Mouse (Mus musculus) bone marrow macrophage, adult 2 months (primary cell): ENCODE results near the gene Slc5a4b. TPM values are rescaled to one million over a fixed set of nuclear protein-coding genes. Genes with fewer than 3 reads are reported as not detected.

Experiments
- H3K27ac ChIP-seq: 2 replicates; pipeline ENCODE4 v1.5.1; 2012; ENCODE audit warnings: low read depth, low read length; ENCODE audit not compliant: insufficient read depth
- H3K4me1 ChIP-seq: 2 replicates; pipeline ENCODE4 v1.6.1; 2012; ENCODE audit warnings: low read length; ENCODE audit not compliant: control insufficient read depth, insufficient read depth
- H3K4me3 ChIP-seq: 2 replicates; pipeline ENCODE4 v1.5.1; 2012; ENCODE audit warnings: mild to moderate bottlenecking, low read length, moderate library complexity; ENCODE audit not compliant: insufficient read depth
- CTCF ChIP-seq: IDR thresholded peaks from 2 replicates; pipeline ENCODE4 v1.5.1; 2012; ENCODE audit warnings: low read depth, mild to moderate bottlenecking, low read length, moderate library complexity
- POLR2A ChIP-seq: IDR thresholded peaks from 2 replicates; pipeline ENCODE4 v1.6.1; 2012; ENCODE audit warnings: mild to moderate bottlenecking, low read depth, low read length, borderline replicate concordance
- polyA plus RNA-seq: library from polyadenylated mRNA; stranded (reverse); fragments of >200 nt; gene quantifications from 2 replicates; pipeline ENCODE4 v1.2.4, GENCODE M21; 2012; ENCODE audit not compliant: missing spikeins, insufficient read depth, insufficient read length

Gene Slc5a4b
- not detected in 2 replicates for polyA plus RNA-seq

DNA sequence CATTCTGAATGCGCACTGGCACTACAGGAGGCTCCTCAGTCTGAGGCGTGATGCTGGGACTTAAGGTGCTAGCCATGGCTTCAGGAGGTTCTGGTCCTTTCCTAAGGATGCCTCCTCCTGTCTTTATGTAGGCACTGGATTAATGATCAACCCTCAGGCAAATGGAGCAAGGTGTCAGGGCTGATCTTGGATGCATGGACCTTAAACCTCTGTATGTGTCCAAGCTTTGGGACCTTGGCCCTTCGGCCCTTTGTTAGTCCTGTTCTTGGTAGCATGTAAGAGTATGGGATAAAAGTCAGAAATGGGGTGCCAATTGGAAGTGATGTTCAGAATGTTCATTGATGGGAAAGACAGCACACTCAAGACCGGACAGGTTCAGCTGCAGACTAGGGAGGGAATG, at the start of gene Slc5a4b:
Slc5a4b (minus strand) TSS at position 101 of the 400 bp plus-strand sequence.
- Histone ChIP-seq H3K4me1 (no peaks in the 10 kb centered on the region), H3K4me3 (no peak within 1 kb of the TSS), H3K27ac (no peak within 1 kb of the TSS)
- TF ChIP-seq POLR2A = no peak
- TF ChIP-seq CTCF = no peak

DNA sequence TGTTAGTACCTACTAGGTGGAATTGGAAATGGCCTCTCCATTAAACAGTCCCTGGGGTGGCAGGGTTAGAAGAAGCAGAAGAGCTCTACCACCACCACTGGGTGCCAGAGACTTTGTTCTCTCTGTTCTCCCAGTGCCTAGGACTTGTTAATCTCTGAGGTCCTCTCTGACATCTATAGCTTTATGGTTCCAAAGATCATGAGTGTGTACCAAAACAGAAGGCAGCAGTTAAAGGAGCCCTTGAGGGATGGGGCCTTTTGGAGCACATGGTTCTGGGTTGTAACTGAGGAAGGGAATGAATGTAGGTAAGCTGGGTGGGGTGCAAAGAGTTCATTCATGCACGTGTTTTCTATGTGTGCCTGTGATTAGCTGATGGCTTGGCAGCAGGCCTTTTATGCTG, 47.2 kb upstream of the Slc5a4b start:
- Histone ChIP-seq H3K27ac (no peak overlapping the region), H3K4me3 (no peak overlapping the region), H3K4me1 (no peaks in the 10 kb centered on the region)
- no peak for TF ChIP-seq CTCF
- no peak for TF ChIP-seq POLR2A

DNA sequence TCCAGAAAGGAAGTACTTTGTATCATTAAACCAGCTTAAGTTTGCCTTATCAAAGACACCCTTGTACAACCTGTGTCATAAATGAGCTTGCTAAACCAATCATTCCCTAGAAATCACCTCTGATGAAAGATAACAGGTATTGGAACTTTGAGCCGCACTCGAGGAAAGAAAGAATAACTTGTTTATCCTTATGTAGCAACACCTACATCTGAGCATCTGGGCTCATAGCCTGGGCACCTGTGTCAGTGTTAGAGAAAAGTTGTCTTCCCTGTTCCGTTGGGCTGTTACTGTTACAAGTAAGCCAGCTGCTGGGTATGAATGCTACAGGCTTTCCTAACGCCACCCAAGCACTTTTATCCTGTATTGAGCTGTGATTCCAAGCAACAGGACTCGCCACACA, 46.8 kb upstream of the Slc5a4b start:
- TF ChIP-seq POLR2A (no peak), CTCF (no peak)
- Histone ChIP-seq H3K4me3 (no peak overlapping the region), H3K27ac (no peak overlapping the region), H3K4me1 (no peaks in the 10 kb centered on the region)

DNA sequence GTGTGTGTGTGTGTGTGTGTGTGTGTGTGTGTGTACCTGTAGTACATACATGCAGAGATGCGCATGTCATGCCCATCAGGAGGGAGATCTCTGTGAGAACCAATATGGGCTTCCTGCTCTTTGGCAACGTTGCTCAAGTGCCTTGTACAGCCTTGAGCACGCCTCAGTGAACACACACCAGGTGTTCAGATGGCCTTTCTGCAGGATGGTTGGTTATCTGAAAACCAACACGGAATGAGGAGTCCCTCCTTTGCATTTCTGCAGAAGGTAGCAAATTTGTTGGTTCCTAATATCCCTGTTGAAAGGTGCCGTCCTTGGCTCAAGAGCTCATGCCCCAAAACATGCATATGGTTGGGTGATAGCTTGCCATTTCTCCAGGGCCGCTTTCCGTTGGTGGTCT, 45.1 kb upstream of the Slc5a4b start:
- Histone ChIP-seq H3K4me3 (no peak overlapping the region), H3K4me1 (no peaks in the 10 kb centered on the region), H3K27ac (no peak overlapping the region)
- TF ChIP-seq CTCF (no peak), POLR2A (no peak)

DNA sequence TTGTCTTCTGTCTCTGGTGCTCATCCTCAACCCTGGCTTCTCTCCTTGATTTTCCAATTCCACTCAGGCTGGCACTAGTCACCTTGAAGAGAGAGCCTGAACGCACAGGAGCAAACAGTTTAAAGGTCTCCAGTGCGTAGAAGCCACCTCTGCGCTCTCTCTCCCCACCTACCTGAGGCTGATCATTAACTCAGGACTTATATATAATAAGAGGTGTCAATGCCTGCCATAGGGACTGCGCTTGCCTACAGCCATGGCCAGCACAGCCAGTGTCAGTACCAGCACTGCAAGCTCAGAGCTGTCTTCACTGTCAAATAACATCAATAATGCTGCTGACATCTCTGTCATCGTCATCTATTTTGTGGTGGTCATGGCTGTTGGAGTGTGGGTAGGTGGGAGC, 36.5 kb upstream of the Slc5a4b start, which contains the start of gene Slc5a4a:
Slc5a4a (plus strand) TSS at position 174 of the 400 bp plus-strand sequence.
- Histone ChIP-seq H3K4me1 (no peaks in the 10 kb centered on the region), H3K4me3 (no peak within 1 kb of the TSS), H3K27ac (no peak within 1 kb of the TSS)
- TF ChIP-seq CTCF (no peak), POLR2A (no peak)

DNA sequence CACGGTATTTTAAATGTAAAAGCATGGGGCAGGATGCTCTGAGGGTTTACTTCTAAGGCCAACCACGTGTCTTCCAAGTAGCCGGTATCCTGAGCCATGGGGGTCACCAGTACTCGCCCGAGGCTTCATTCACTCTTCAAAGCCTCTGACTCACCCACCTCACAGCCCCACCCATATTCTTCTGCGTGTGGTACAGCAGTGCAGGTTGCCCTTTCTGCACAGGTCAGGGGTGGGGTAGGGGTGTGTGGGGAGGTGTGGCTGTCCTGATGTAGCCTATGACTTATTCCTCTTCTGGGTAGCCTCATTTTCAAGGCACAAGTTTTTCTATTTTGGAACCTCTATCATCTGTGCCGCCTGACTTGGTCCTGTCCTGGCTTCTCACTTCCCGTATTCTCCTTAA, 36.1 kb upstream of the Slc5a4b start:
- TF ChIP-seq POLR2A = no peak
- TF ChIP-seq CTCF = no peak
- Histone ChIP-seq H3K27ac (no peak overlapping the region), H3K4me3 (no peak overlapping the region), H3K4me1 (no peaks in the 10 kb centered on the region)

DNA sequence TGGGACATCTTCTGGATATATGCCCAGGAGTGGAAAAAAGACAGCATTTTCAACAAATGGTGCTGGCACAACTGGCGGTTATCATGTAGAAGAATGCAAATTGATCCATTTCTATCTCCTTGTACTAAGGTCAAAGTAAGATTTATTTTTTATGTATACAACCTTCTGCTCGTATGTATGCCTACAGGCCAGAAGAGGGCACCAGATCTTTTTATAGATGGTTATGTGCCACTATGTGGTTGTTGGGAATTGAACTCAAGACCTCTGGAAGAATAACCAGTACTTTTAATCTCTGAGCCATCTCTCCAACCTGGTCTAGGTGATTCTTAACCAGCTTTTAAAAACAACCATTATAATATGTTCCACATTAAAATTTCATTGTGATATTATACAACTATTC, 25.6 kb upstream of the Slc5a4b start:
- no peak for TF ChIP-seq CTCF
- TF ChIP-seq POLR2A = no peak
- Histone ChIP-seq H3K4me3 (no peak overlapping the region), H3K4me1 (no peaks in the 10 kb centered on the region), H3K27ac (no peak overlapping the region)

DNA sequence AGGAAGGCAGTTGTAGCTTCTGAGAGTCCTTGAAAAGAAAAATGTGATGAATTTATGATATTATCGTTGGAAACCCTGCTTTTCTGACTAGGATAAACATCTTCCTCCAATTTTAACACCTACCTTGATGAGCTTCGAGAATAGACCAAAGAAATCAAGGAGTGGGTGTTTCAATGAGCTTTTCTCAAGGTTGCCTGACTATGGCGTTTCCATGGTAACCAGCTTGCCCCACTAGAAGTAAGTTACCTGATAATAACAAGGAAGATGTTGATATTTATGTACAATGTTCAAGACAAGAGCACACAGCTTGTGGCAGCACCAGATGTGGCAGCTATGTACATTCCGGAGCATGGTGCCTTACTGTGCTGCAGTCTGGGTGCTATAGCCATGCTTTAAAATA, 21.7 kb upstream of the Slc5a4b start:
- no peak for TF ChIP-seq CTCF
- no peak for TF ChIP-seq POLR2A
- Histone ChIP-seq H3K4me3 (no peak overlapping the region), H3K27ac (no peak overlapping the region), H3K4me1 (no peaks in the 10 kb centered on the region)

DNA sequence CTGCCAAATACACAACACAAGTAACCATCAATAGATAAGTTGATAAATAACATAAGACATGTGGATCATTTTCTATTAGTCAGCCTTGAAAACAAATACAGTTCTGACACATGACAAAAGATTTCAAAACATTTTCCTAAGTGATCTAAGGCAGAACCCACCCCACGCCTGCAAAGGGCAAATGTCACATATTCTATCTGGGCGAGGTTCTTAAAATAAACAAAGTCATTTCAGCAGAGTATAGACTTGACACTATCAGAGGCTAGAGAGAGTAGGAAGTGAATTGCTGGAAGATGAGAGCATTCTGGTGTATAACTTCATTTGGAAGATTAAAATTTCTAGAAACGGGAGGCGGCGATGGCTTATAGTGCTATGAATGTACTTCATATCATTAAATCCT, 10.7 kb upstream of the Slc5a4b start:
- no peak overlapping the region for H3K4me3 ChIP-seq

DNA sequence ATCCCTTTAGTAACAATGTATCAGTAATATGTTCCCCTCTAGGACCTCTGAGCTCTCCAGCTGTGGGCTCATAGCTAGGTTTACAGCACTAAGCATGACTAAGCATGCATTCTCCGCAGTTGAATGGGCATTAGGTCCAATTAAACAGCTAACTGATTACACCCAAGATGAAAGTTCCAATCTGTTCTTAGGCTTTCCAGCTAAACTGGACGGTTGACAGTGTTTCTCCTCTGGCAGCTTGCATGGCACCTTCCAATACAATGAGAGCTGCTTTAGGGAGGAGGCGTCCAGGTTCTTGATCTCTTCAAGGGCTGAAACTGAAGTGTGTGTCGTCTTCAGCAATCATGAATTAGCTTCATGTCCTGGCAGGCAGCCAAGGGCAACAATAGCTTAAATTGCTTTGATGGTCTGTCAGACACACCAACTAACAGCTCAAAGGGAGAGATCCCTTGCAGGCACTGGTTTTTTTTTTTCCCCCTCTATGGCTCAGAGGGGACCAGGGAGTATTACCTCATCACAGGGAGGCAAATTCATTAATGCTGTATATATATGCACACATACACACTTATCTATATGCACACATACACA, 9.5 kb upstream of the Slc5a4b start:
- TF ChIP-seq POLR2A = no peak
- TF ChIP-seq CTCF = no peak
- no peak overlapping the region for H3K27ac ChIP-seq
- H3K4me1 ChIP-seq = no peaks in the 10 kb centered on the region
- no peak overlapping the region for H3K4me3 ChIP-seq

More for the DNA sequence above, 10.7 kb upstream of the Slc5a4b start:
- Histone ChIP-seq H3K27ac (no peak overlapping the region), H3K4me1 (no peaks in the 10 kb centered on the region)
- TF ChIP-seq CTCF (no peak), POLR2A (no peak)
